Mouse (Mus musculus) C2C12 (cell line): Measurements from ENCODE around the gene Rab33b. TPM values are rescaled to one million over a fixed set of nuclear protein-coding genes. Genes with fewer than 3 reads are reported as not detected.
"Not testable (repeated sequence)": the region's sequence is repeated elsewhere in the genome, so short reads cannot be mapped to it uniquely, and the experiment has no call there.

Source experiments
- H3K27me3 ChIP-seq: one replicate; pipeline ENCODE4 v1.6.1; 2011; ENCODE audit not compliant: control insufficient read depth, insufficient read depth, insufficient read length
- H3K36me3 ChIP-seq: one replicate; pipeline ENCODE4 v1.6.1; 2011; ENCODE audit not compliant: control insufficient read depth, insufficient read depth
- H3K4me3 ChIP-seq: one replicate; pipeline ENCODE4 v1.5.1; 2011; ENCODE audit warnings: mild to moderate bottlenecking, control low read depth; ENCODE audit not compliant: poor library complexity, insufficient read depth, severe bottlenecking
- H3K79me2 ChIP-seq: one replicate; pipeline ENCODE4 v1.6.1; 2011; ENCODE audit not compliant: control insufficient read depth, insufficient read depth
- H3K79me3 ChIP-seq: one replicate; pipeline ENCODE4 v1.6.1; 2011; ENCODE audit warnings: low read depth, control low read depth
- H3ac ChIP-seq: one replicate; pipeline ENCODE3; 2011; ENCODE audit warnings: low read depth; ENCODE audit not compliant: control insufficient read depth, insufficient read length
- CEBPB ChIP-seq: IDR thresholded peaks from one replicate; pipeline ENCODE4 v1.6.1; 2011; ENCODE audit warnings: low read depth, mild to moderate bottlenecking, control low read depth, moderate library complexity
- CTCF ChIP-seq: IDR thresholded peaks from one replicate; pipeline ENCODE4 v1.5.1; 2011; ENCODE audit not compliant: control insufficient read depth, insufficient read depth, insufficient read length
- FOSL1 ChIP-seq: IDR thresholded peaks from one replicate; pipeline ENCODE4 v1.8.0; 2011; ENCODE audit warnings: mild to moderate bottlenecking, low read length; ENCODE audit not compliant: poor library complexity, insufficient read depth, severe bottlenecking
- MAX ChIP-seq: IDR thresholded peaks from one replicate; pipeline ENCODE4 v1.6.1; 2011; ENCODE audit warnings: mild to moderate bottlenecking, control low read depth
- MYOD1 ChIP-seq: IDR thresholded peaks from one replicate; pipeline ENCODE4 v1.6.1; 2011; ENCODE audit warnings: low read depth; ENCODE audit not compliant: control insufficient read depth, insufficient read length
- MYOG ChIP-seq: IDR thresholded peaks from one replicate; pipeline ENCODE4 v1.6.1; 2011; ENCODE audit not compliant: control insufficient read depth, insufficient read length; ENCODE audit errors: extremely low read depth
- USF1 ChIP-seq: IDR thresholded peaks from one replicate; pipeline ENCODE4 v1.6.1; 2011; ENCODE audit warnings: low read depth, mild to moderate bottlenecking, control low read depth, moderate library complexity
- long read RNA-seq, 2 experiments: library from polyadenylated mRNA; unstranded; transcript quantifications; one replicate each; pipeline ENCODE4 v2.0.0; 2019 to 2020
- polyA plus RNA-seq: library from polyadenylated mRNA; unstranded; fragments of >200 nt; fragmentation: generic; extraction: Trizol; gene quantifications from one replicate; pipeline ENCODE4 v1.2.1, GENCODE M21; 2012; ENCODE audit warnings: missing spikeins

Rab33b gene
- polyA plus RNA-seq: 4.7 TPM
- long read RNA-seq, experiment 1, transcript Rab33b-201 (2 exons, 3,492 nt): major isoform, 16 of 18 reads
- long read RNA-seq, experiment 1, partial matches to known transcripts: 0 of 18 reads
- long read RNA-seq, experiment 1, other reads (novel, unspliced or antisense): 1 of 18 reads
- long read RNA-seq, experiment 2, transcript Rab33b-201 (2 exons, 3,492 nt): major isoform, 103 of 110 reads
- long read RNA-seq, experiment 2, partial matches to known transcripts: 2 of 110 reads
- long read RNA-seq, experiment 2, other reads (novel, unspliced or antisense): 1 of 110 reads

GRCm38 (mm10) chr3:51483741-51484359, at the start of gene Rab33b:
Gene Rab33b, plus strand, starts transcription at chr3:51483920.
- peak within 1 kb of the TSS; percentile 84 for H3ac ChIP-seq
- no peaks in the 10 kb centered on the region for H3K27me3 ChIP-seq
- no peaks in the 10 kb centered on the region for H3K36me3 ChIP-seq
- no peak for TF ChIP-seq MYOG
- peak; percentile 38 for TF ChIP-seq CTCF
- H3K79me2 ChIP-seq: peaks cover 39% of the 10 kb centered on the region
- peaks cover 25% of the 10 kb centered on the region for H3K79me3 ChIP-seq
- peak within 1 kb of the TSS; percentile 90 for H3K4me3 ChIP-seq

DNA sequence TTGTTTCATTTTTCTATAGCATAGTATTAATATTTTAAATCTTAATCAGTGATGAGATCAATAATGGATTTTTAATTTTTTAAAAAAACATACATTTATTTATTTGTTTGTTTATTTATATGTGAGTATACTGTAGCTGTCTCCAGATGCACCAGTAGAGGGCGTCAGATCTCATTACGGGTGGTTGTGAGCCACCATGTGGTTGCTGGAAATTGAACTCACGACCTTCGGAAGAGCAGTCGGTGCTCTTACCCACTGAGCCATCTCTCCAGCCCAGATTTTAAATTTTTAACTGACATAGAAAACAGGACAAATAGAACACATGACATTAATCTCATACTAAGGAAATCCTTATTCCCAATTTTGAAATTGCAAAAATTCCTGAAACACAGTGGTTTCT, 49.4 kb upstream of the Rab33b start:
- Histone ChIP-seq H3K36me3 (peaks cover 46% of the 10 kb centered on the region), H3K79me2 (peaks cover 100% of the 10 kb centered on the region), H3K79me3 (peaks cover 88% of the 10 kb centered on the region)
- not testable (repeated sequence) for H3K4me3 ChIP-seq, H3K27me3 ChIP-seq, H3ac ChIP-seq

DNA sequence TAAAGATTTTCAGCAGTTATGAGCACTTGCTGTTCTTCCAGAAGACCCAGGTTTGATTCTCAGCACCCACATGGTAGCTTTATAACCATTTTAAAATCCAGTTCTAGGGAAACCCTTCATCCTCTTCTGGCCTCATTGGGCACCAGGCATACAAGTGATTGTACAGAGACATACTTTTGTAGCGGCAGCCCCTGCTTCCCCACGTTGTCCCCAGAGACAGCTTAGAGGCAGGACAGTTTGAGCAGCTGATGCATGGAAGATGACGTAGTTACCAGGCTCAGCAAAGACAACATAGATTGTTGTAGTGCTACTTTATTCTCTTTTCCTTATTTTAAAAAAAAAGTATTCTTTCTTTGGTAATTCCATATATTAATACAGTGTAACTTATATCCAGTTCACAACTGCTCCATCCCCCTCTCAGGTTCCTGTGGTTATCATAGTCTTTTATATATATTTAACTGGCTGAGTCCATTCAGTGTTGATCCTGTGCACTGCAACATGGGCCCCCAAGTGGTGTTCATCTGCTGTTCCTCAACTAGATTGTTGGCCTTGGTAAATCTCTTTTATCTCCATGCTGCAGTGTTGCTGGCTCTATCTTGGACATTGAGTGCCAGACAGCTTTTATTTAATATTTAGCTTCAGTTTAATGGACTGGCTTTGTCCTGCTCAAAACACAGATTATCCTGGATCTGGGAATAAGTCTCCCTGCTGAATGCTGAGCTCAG, 48.7 kb upstream of the Rab33b start:
- Histone ChIP-seq H3K79me3 (peaks cover 84% of the 10 kb centered on the region), H3K27me3 (no peaks in the 10 kb centered on the region), H3K36me3 (peaks cover 46% of the 10 kb centered on the region), H3K4me3 (no peak overlapping the region), H3K79me2 (peaks cover 100% of the 10 kb centered on the region), H3ac (no peak overlapping the region)
- TF ChIP-seq MYOG (no peak), MAX (no peak), USF1 (no peak), MYOD1 (no peak), FOSL1 (no peak), CEBPB (no peak), CTCF (no peak)

DNA sequence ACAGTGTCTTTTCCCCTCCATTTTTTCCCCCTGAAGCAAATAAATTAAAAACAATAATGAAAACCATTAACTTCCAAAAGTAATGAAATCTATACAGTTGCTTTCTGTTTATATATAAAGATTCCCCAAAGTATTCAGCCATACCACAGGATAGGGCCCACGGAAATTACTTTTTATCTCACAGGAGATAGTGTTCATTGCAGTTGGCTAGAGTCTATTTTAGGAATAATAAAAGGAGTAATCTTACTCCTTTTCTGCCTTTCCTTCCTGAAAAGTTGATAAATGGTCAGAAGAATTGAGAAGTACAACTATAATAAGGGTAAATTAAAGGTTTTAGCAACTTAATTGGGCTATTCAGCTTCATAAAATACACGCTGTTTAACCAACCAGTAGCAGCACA, 15.2 kb upstream of the Rab33b start:
- no peak for TF ChIP-seq CTCF
- TF ChIP-seq MYOG: no peak
- no peak for TF ChIP-seq MAX
- TF ChIP-seq USF1: no peak
- no peak for TF ChIP-seq MYOD1
- TF ChIP-seq FOSL1: no peak
- no peak for TF ChIP-seq CEBPB
- Histone ChIP-seq H3ac (no peak overlapping the region), H3K36me3 (peaks cover 97% of the 10 kb centered on the region), H3K79me2 (no peaks in the 10 kb centered on the region), H3K4me3 (no peak overlapping the region), H3K27me3 (no peaks in the 10 kb centered on the region), H3K79me3 (no peaks in the 10 kb centered on the region)

- Histone ChIP-seq H3K27me3 (no peaks in the 10 kb centered on the region), H3K4me3 (no peak overlapping the region), H3ac (no peak overlapping the region), H3K79me3 (no peaks in the 10 kb centered on the region), H3K36me3 (peaks cover 55% of the 10 kb centered on the region), H3K79me2 (no peaks in the 10 kb centered on the region)
- TF ChIP-seq CEBPB (no peak), MYOD1 (no peak), FOSL1 (no peak), MAX (no peak), CTCF (no peak), USF1 (no peak), MYOG (no peak)
Observed at GRCm38 (mm10) chr3:51475706-51476105, 8.0 kb upstream of the Rab33b start.
